Mouse (Mus musculus): ENCODE results near the gene Axdnd1.
"Not testable (repeated sequence)": the region's sequence is repeated elsewhere in the genome, so short reads cannot be mapped to it uniquely, and the experiment has no call there.

The Axdnd1 gene

DNA sequence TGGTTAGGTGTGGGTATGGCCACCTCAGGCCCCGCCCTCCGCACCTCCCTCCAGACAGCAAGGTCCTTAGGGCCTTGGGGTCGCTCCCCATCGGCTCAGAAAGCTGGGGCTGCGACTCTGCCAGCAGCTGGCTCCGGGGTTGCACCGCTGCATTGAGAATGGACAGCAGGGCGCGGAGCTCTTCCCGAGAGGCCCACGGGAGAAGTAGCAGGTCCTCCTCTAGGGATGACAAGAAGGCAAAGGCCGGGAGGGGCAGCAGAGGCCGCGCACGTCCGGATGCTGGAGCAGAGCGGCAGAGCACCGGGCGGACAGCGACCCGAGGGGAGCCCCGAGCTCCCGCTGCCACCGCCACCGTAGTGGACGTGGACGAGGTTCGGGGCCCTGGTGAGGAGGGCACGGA, 110.3 kb downstream of the Axdnd1 start, which contains the start of gene Nphs2:
Nphs2 (plus strand) TSS at position 98 of the 400 bp plus-strand sequence.
- no peak for DNase-seq

DNA sequence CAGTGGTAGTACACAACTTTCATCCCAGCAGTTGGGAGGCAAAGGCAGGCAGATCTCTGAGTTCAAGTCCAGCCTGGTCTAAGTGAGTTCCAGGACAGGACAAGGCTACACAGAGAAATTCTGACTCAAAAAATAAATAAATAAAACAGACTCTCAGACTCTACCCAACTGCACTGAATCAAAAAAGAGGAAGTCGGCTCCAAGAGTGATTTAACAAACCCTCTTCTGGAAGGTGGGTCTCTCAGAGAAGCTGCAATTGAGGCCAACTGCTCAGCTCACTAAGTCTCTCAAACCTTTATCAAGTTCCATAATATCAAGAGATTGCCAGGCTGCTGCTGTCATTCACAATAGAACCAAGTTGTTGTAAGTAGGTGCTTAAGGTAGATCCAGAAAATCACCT, 112.4 kb downstream of the Axdnd1 start:
- DNase-seq, result no peak

GRCm38 (mm10) chr1:156302911-156303749, 117.8 kb downstream of the Axdnd1 start, which contains the start of gene Tdrd5:
Tdrd5 (minus strand) TSS chr1:156303664.
- DNase-seq, result peak; percentile 10 to 22

DNA sequence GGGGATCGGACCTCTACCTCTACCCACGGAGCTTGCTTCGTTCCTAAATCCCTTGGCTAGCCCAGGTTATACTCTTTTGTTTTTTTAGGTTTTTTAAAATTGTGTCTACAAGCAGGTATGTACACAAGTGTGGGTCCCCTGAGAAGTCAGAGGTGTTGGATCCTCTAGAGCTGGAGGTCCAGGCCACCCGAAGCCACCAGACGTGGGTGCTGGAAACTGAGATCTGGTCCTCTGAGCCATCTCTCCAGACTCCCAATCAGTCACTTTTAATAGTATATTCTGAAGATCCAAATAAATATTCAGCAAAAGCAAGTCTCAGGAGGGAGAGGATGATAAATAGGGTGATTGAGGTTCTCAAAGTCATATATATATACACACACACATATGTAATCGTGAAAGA, 130.9 kb downstream of the Axdnd1 start:
- no peak for DNase-seq

- DNase-seq, result not testable (repeated sequence)
Measured at GRCm38 (mm10) chr1:156289222-156289587, 131.8 kb downstream of the Axdnd1 start.

DNA sequence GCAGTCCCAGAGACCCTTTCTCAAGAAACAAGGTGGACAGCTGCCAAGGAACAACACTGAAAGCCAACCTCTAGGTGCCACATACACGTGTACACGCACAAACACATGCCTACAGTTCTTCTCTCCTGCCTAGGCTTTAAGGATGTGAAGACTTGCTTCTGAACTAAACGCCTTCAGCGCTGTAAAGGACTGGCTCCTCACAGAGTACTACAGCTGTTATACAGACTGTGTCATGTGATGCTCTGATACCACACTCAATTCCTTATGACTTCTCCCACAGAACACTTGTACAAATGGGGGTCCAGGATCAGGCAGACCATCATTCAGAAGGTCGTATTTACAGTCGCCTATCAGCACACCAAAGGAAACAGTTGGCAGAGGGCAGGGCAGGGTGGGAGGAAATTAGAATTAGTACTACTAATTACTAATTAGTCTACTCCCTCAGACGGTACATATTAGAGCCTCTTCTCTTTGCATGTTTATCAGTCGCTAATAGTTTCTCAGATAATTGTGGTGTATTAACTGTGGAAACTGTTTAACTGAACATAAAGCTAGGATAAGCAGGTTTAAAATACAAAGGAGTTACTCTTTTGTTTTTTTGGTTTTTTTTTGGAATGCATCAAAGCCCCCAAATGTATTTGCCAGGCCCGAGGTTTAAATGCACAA, 132.3 kb downstream of the Axdnd1 start:
- DNase-seq, result no peak

DNA sequence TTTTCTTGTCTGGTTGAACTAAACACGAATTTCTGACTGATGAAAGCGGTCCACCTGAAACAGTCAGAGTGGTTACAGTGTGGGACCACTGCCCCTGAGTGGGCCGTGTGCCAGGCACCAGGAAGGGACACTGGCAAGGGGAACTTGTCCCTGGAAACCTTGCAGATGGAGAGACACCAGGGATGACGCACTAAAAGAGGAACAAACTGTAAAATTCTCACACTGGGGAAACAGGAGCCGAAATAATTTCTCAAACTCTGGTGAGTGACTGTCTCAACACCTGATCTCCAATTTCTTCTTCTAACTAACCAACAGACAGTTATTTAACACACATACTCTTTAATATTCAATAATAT, 135.4 kb downstream of the Axdnd1 start:
- DNase-seq, result no peak

DNA sequence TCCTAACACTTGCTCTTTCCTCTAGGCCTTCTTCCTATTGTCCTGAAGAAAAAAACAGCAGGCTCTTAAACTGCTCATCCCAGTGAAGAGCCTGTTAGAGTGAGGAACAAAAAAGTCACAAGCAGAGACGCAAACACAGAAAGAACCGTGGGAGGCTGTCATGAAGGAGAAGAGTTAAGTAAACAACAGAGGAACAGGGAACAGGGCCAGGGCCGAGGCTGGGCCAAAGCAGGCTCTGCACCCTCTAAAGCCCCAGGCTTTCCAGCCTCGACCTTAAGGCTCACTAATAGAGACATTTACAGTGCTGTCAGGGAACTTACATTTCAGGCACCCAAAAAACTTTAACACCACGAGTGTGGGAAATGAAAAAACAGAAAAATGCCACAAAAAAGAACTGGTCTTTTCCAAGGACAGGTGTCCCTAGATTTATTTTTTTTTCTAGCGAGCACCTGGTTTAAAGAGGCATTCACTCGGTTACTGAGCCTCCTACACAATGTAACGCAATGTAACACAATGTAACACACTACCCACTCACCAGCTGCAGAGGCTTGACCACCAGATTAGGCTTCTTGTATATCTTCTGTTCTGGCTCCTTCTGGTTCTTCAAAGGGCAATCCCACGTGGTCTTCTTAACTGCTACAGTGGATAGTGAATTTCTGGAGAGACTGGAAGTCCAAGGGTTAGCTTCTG, 136.0 kb downstream of the Axdnd1 start:
- peak in 1 of 2 experiments; percentile 10 for DNase-seq

DNA sequence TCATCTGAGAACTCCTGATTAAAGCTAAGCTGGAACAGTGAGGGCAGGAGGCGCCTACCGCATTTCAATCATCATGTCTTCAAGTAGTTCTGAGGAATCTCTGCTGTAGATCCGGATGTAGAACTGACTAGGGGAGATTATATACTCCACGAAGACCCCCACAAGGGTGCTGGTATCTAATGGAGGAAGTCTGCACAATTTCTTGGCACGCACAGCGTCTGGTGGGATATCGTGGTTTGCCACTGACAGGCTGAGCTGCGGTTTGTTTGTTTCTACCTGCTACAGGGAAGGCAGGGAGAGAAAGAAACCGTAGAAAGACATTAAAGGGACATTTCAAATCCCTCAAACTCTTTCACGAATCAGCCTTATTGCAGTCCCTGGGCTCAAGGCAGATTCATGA, 136.8 kb downstream of the Axdnd1 start:
- DNase-seq, result no peak

DNA sequence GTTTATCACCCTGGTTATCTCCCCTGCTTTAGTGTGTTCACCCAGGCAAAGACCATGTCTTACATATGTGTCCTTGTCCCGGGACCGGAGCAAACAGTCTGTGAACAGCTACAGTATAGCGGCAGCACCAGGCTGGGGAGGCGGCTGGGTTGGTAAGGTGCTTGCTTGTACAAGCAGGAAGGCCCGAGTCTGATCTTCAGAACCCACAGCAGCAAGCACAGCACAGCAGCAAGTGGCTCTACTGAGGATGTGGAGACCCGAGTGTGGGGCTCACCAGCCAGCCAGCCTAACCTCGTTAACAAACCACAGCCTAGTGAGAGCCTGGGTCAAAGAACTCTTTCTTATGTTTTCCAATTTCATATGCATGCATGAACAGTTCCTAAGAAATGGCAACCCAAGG, 140.8 kb downstream of the Axdnd1 start:
- DNase-seq, result no peak

DNA sequence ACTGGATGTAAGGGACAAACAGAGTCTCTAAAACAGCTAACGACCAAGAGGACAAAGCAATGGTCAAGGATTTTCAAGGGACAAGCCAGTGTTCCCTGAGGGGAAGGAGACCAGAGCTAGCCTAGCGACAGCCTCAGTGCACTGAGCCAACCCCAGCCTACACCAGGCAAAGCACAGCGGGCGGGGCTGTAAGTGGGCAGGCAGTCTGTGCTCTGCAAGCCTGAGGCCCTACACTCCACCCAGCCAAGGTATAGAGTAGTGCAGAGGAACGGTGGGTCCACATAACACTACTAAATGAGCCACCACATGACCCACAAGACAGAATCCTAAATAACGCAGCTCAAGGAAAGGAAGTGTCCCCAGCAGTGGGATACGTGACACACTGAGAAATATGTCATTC, 147.3 kb downstream of the Axdnd1 start:
- DNase-seq, result no peak

All from lung, adult 18-20 months (tissue).